Mouse (Mus musculus): ENCODE data around the gene Vdac2. TPM values are rescaled to one million over a fixed set of nuclear protein-coding genes. Genes with fewer than 3 reads are reported as not detected.

Gene Vdac2
- total RNA-seq, 2 experiments from 2014 or later, result 72.2 to 89.7 TPM

GRCm38 (mm10) chr14:21814606-21815005, 10.4 kb upstream of the Vdac2 start:
- no peak for ATAC-seq (replicated peaks; ENCODE audit: low FRiP score, poor library complexity, severe bottlenecking)

- no peak for ATAC-seq (replicated peaks; ENCODE audit: low FRiP score, poor library complexity, severe bottlenecking)
These were observed 8.8 kb upstream of the Vdac2 start for GRCm38 (mm10) chr14:21816255-21816654.

- no peak for ATAC-seq (replicated peaks; ENCODE audit: low FRiP score, poor library complexity, severe bottlenecking)
These were observed 7.6 kb upstream of the Vdac2 start for GRCm38 (mm10) chr14:21817453-21817852.

- no peak for ATAC-seq (replicated peaks; ENCODE audit: low FRiP score, poor library complexity, severe bottlenecking)
These were observed 4.0 kb upstream of the Vdac2 start for GRCm38 (mm10) chr14:21820880-21821505.

- ATAC-seq (replicated peaks; ENCODE audit: low FRiP score, poor library complexity, severe bottlenecking), result no peak
These were observed 2.7 kb upstream of the Vdac2 start for GRCm38 (mm10) chr14:21822307-21822706.

- ATAC-seq (replicated peaks; ENCODE audit: low FRiP score, poor library complexity, severe bottlenecking), result peak; percentile 93
These were observed 2.2 kb upstream of the Vdac2 start for GRCm38 (mm10) chr14:21822795-21823374.

- ATAC-seq (replicated peaks; ENCODE audit: low FRiP score, poor library complexity, severe bottlenecking), result no peak
These were observed 1.1 kb upstream of the Vdac2 start for GRCm38 (mm10) chr14:21823897-21824296.

GRCm38 (mm10) chr14:21825786-21826491, 901 bp downstream of the Vdac2 start:
- no peak for ATAC-seq (replicated peaks; ENCODE audit: low FRiP score, poor library complexity, severe bottlenecking)

GRCm38 (mm10) chr14:21830876-21831767, 6.1 kb downstream of the Vdac2 start:
- peak; percentile 94 for ATAC-seq (replicated peaks; ENCODE audit: low FRiP score, poor library complexity, severe bottlenecking)

- ATAC-seq (replicated peaks; ENCODE audit: low FRiP score, poor library complexity, severe bottlenecking), result 0 out of 2 replicates have a peak, but pooled peaks have one; percentile 35
These were observed 6.9 kb downstream of the Vdac2 start for GRCm38 (mm10) chr14:21831830-21832403.

- no peak for ATAC-seq (replicated peaks; ENCODE audit: low FRiP score, poor library complexity, severe bottlenecking)
These were observed 13.4 kb downstream of the Vdac2 start for GRCm38 (mm10) chr14:21838336-21839017.

- no peak for ATAC-seq (replicated peaks; ENCODE audit: low FRiP score, poor library complexity, severe bottlenecking)
These were observed 17.0 kb downstream of the Vdac2 start for GRCm38 (mm10) chr14:21841819-21842592.

- no peak for ATAC-seq (replicated peaks; ENCODE audit: low FRiP score, poor library complexity, severe bottlenecking)
These were observed 18.2 kb downstream of the Vdac2 start for GRCm38 (mm10) chr14:21843263-21843662.

- no peak for ATAC-seq (replicated peaks; ENCODE audit: low FRiP score, poor library complexity, severe bottlenecking)
These were observed 21.9 kb downstream of the Vdac2 start for GRCm38 (mm10) chr14:21846827-21847380.

- 0 out of 2 replicates have a peak, but pooled peaks have one; percentile 3 for ATAC-seq (replicated peaks; ENCODE audit: low FRiP score, poor library complexity, severe bottlenecking)
These were observed 22.5 kb downstream of the Vdac2 start for GRCm38 (mm10) chr14:21847381-21848165.

- ATAC-seq (replicated peaks; ENCODE audit: low FRiP score, poor library complexity, severe bottlenecking), result peak; percentile 87
These were observed 23.4 kb downstream of the Vdac2 start, which contains the start of gene Comtd1 for GRCm38 (mm10) chr14:21848166-21849154. Gene Comtd1, minus strand, starts transcription at chr14:21848977.

Measured in erythroblast, adult 5-6 weeks (primary cell).